Mouse (Mus musculus) bone marrow, adult 2 months (tissue): Measurements from ENCODE around the gene Tmem88b.

Experiments
- CTCF ChIP-seq: fragments of 200-500 bp; IDR thresholded peaks from 2 replicates; pipeline ENCODE4 v1.5.1; 2011; ENCODE audit warnings: low read length, control low read depth; ENCODE audit not compliant: control insufficient read depth, insufficient read depth
- POLR2A ChIP-seq: fragments of 200-500 bp; IDR thresholded peaks from 2 replicates; pipeline ENCODE4 v1.6.1; 2011; ENCODE audit warnings: low read depth, mild to moderate bottlenecking, control low read depth, low read length, borderline replicate concordance; ENCODE audit not compliant: control insufficient read depth

- TF ChIP-seq CTCF: no peak
- TF ChIP-seq POLR2A: no peak
These were observed 14.0 kb downstream of the Tmem88b start for GRCm38 (mm10) chr4:155771706-155772105.
